Mouse (Mus musculus) megakaryocyte progenitor cell, adult 5-6 weeks (primary cell): ENCODE measurements around the gene Nr1i3. TPM values are rescaled to one million over a fixed set of nuclear protein-coding genes. Genes with fewer than 3 reads are reported as not detected.
A peak's percentile ranks its signal among the peaks of the same experiment; 100 is the strongest.
"Not testable (repeated sequence)": the region's sequence is repeated elsewhere in the genome, so short reads cannot be mapped to it uniquely, and the experiment has no call there.

ENCODE experiments used
- ATAC-seq: replicated peaks from 2 replicates; pipeline ENCODE4 v1.8.0; 2016; ENCODE audit warnings: mild to moderate bottlenecking, moderate TSS enrichment, inconsistent platforms; ENCODE audit not compliant: poor library complexity
- total RNA-seq, 2 experiments: library from RNA; stranded (forward) in 1 of 2; stranded (reverse) in 1 of 2; fragments of 157-497, 149-512 nt in 1 of 2; fragments of 200-1000 nt in 1 of 2; gene quantifications; 2 replicates each; pipeline versions ENCODE4 v1.2.3 to v1.2.4; 2015 to 2017

Nr1i3 gene
- total RNA-seq, 2 experiments from 2014 or later: 0.12 TPM; not detected in 1

- ATAC-seq: no peak
Observed at GRCm38 (mm10) chr1:171226780-171227179, 13.0 kb downstream of the Nr1i3 start.

- no peak for ATAC-seq
Observed at GRCm38 (mm10) chr1:171227879-171228278, 14.1 kb downstream of the Nr1i3 start.

- no peak for ATAC-seq
Observed at GRCm38 (mm10) chr1:171229750-171230149, 16.0 kb downstream of the Nr1i3 start.

- no peak for ATAC-seq
Observed at GRCm38 (mm10) chr1:171230215-171230614, 16.4 kb downstream of the Nr1i3 start.

- peak; percentile 42 for ATAC-seq
Observed at GRCm38 (mm10) chr1:171231844-171232243, 18.1 kb downstream of the Nr1i3 start.

- ATAC-seq: no peak
Observed at GRCm38 (mm10) chr1:171232348-171232747, 18.6 kb downstream of the Nr1i3 start.

GRCm38 (mm10) chr1:171232800-171233730 lies 19.3 kb downstream of the Nr1i3 start:
- peak; percentile 40 for ATAC-seq

- peak; percentile 67 for ATAC-seq
Observed at GRCm38 (mm10) chr1:171234126-171234525, 20.4 kb downstream of the Nr1i3 start, which contains the start of gene Fcer1g. Fcer1g (minus strand) TSS chr1:171234365.

GRCm38 (mm10) chr1:171234538-171234937 lies 20.8 kb downstream of the Nr1i3 start:
- peak; percentile 7; the same call in 1 of the 2 replicates for ATAC-seq

GRCm38 (mm10) chr1:171235791-171236190 lies 22.0 kb downstream of the Nr1i3 start:
- no peak for ATAC-seq

GRCm38 (mm10) chr1:171237438-171237837 lies 23.7 kb downstream of the Nr1i3 start:
- ATAC-seq: no peak

GRCm38 (mm10) chr1:171238463-171238862 lies 24.7 kb downstream of the Nr1i3 start:
- peak; percentile 82 for ATAC-seq

- no peak for ATAC-seq
Observed at GRCm38 (mm10) chr1:171239992-171240744, 26.4 kb downstream of the Nr1i3 start.

- no peak for ATAC-seq
Observed at GRCm38 (mm10) chr1:171240911-171241310, 27.1 kb downstream of the Nr1i3 start.

- ATAC-seq: not testable (repeated sequence)
Observed at GRCm38 (mm10) chr1:171241952-171242351, 28.2 kb downstream of the Nr1i3 start.

- no peak for ATAC-seq
Observed at GRCm38 (mm10) chr1:171245353-171245752, 31.6 kb downstream of the Nr1i3 start.

GRCm38 (mm10) chr1:171246709-171247452 lies 33.1 kb downstream of the Nr1i3 start:
- peak; percentile 94 for ATAC-seq

GRCm38 (mm10) chr1:171247453-171247841 lies 33.7 kb downstream of the Nr1i3 start:
- peak; percentile 21 for ATAC-seq

GRCm38 (mm10) chr1:171247916-171248315 lies 34.1 kb downstream of the Nr1i3 start:
- ATAC-seq: no peak

- ATAC-seq: no peak
Observed at GRCm38 (mm10) chr1:171248386-171249226, 34.8 kb downstream of the Nr1i3 start.
